8 mouse cellular contexts compared by ENCODE assay signal in genomic region chr10:5289575-5289909, GRCm38 (mm10).
DNase-seq lines count a peak whose midpoint lies in the region; ATAC-seq and TF ChIP-seq lines count a peak whose summit lies in the region.
"Had no signal": no experiment of that assay in that cellular context is flagged by ENCODE, and none has a peak within 500 bp of the region (broad histone marks: within the 10 kb centered on the region; RNA-seq: fewer than 3 reads in every experiment).

No protein-coding gene starts in this region.

- peak overlapping the region; percentile 45 for H3K4me3 ChIP-seq in heart, postnatal 0 days (ENCODE audit: low read depth, low read length)
- no peak overlapping the region for H3K4me3 ChIP-seq in neural tube, embryonic 12.5 days
- H3K4me3 ChIP-seq in intestine, embryonic 16.5 days (ENCODE audit: low read length) = peak overlapping the region; percentile 44

- H3K4me2 ChIP-seq in heart, postnatal 0 days (ENCODE audit: low read depth, low read length) = peak overlapping the region; percentile 62
- H3K4me2 ChIP-seq in neural tube, embryonic 12.5 days (replicated peaks) = 0 out of 2 replicates have a peak overlapping the region, but pooled peaks have one; percentile 5
- H3K4me2 ChIP-seq in intestine, embryonic 16.5 days (ENCODE audit: low read depth, low read length) = peak overlapping the region; percentile 37

- no peak for TF ChIP-seq CTCF in heart, postnatal 0 days (IDR thresholded peaks at IDR 0.05; ENCODE audit: low read depth)

- no peak for TF ChIP-seq EP300 in heart, postnatal 0 days (IDR thresholded peaks at IDR 0.05; ENCODE audit: low read depth)

- intact Hi-C loops in heart, postnatal 25 days (cut with DNase I) = no loop called here

- ATAC-seq in heart, postnatal 0 days (ENCODE audit: insufficient read depth, low read depth) = no peak
- no peak; the same call in 1 of the 2 replicates for ATAC-seq in neural tube, embryonic 12.5 days (ENCODE audit: low FRiP score, low read depth)
- ATAC-seq in intestine, embryonic 16.5 days = peak; percentile 67; the same call in 1 of the 2 replicates

- no peak for DNase-seq in heart, postnatal 0 days (ENCODE audit: low spot score)
- no peak for DNase-seq in heart, postnatal 25 days (ENCODE audit: low spot score)
- DNase-seq in neural tube, embryonic 10.5 days (ENCODE audit: extremely low spot score, low spot score) = no peak
- no peak for DNase-seq in right cerebral cortex, adult 18-20 months
- DNase-seq in spleen, adult 12 weeks (ENCODE audit: low spot score) = no peak
- DNase-seq: spleen, adult 18-20 months had no signal

- H3K27me3 ChIP-seq in heart, postnatal 0 days (ENCODE audit: control insufficient read depth, insufficient read depth, low read length) = no peaks in the 10 kb centered on the region
- H3K27me3 ChIP-seq in neural tube, embryonic 12.5 days (replicated peaks) = no peaks in the 10 kb centered on the region
- H3K27me3 ChIP-seq in intestine, embryonic 16.5 days (replicated peaks; ENCODE audit: control insufficient read depth, insufficient read depth, low read length) = no peaks in the 10 kb centered on the region

- H3K4me1 ChIP-seq in heart, postnatal 0 days (ENCODE audit: control insufficient read depth, insufficient read depth) = peaks cover 4% of the 10 kb centered on the region; the same call in 1 of the 2 replicates
- no peaks in the 10 kb centered on the region for H3K4me1 ChIP-seq in neural tube, embryonic 12.5 days
- peaks cover 4% of the 10 kb centered on the region for H3K4me1 ChIP-seq in intestine, embryonic 16.5 days (ENCODE audit: control insufficient read depth, insufficient read depth, low read length)

- peak overlapping the region; percentile 97 for H3K27ac ChIP-seq in heart, postnatal 0 days (ENCODE audit: low read depth)
- no peak overlapping the region for H3K27ac ChIP-seq in neural tube, embryonic 12.5 days
- H3K27ac ChIP-seq in intestine, embryonic 16.5 days (ENCODE audit: low read length) = peak overlapping the region; percentile 93

- H3K9me3 ChIP-seq in heart, postnatal 0 days (replicated peaks; ENCODE audit: control insufficient read depth, low read length) = no peaks in the 10 kb centered on the region
- no peaks in the 10 kb centered on the region for H3K9me3 ChIP-seq in neural tube, embryonic 12.5 days
- H3K9me3 ChIP-seq in intestine, embryonic 16.5 days (ENCODE audit: control insufficient read depth, low read length) = no peaks in the 10 kb centered on the region

- 27% methylated on average over 5 of the region's 5 CpGs for WGBS in heart, postnatal 0 days
- 89% methylated on average over 5 of the region's 5 CpGs for WGBS in neural tube, embryonic 12.5 days
- 46% methylated on average over 5 of the region's 5 CpGs for WGBS in intestine, embryonic 16.5 days

- no peaks in the 10 kb centered on the region for H3K36me3 ChIP-seq in heart, postnatal 0 days (replicated peaks; ENCODE audit: control insufficient read depth, insufficient read depth, low read length)
- no peaks in the 10 kb centered on the region for H3K36me3 ChIP-seq in neural tube, embryonic 12.5 days
- no peaks in the 10 kb centered on the region for H3K36me3 ChIP-seq in intestine, embryonic 16.5 days (ENCODE audit: control insufficient read depth, insufficient read depth, low read length)

- peak overlapping the region; percentile 66 for H3K9ac ChIP-seq in heart, postnatal 0 days (replicated peaks; ENCODE audit: low read depth, low read length)
- no peak overlapping the region for H3K9ac ChIP-seq in neural tube, embryonic 12.5 days
- H3K9ac ChIP-seq in intestine, embryonic 16.5 days (ENCODE audit: low read depth, low read length) = peak overlapping the region; percentile 64

Comparison
In these comparisons a context has a peak if more than half of its experiments do, and no peak if none do; other contexts are left out.
1. H3K4me2 ChIP-seq: peak in every context shown above with its lines; median percentile 62 in heart, postnatal 0 days; 37 in intestine, embryonic 16.5 days; 5 in neural tube, embryonic 12.5 days.